Mouse (Mus musculus) small intestine, adult 2 months (tissue): Measurements from ENCODE around the gene Pld5.

Experiments used
- CTCF ChIP-seq: fragments of 200-500 bp; IDR thresholded peaks from 2 replicates; pipeline ENCODE4 v1.5.1; 2012; ENCODE audit warnings: low read depth, mild to moderate bottlenecking, control low read depth, inconsistent platforms, low read length, moderate library complexity, mixed read lengths; ENCODE audit not compliant: insufficient replicate concordance, insufficient read length; ENCODE audit errors: extremely low read depth
- POLR2A ChIP-seq: fragments of 200-500 bp; IDR thresholded peaks from 2 replicates; pipeline ENCODE4 v1.6.1; 2012; ENCODE audit warnings: low read depth, mild to moderate bottlenecking, control low read depth, inconsistent platforms, low read length, moderate library complexity

- TF ChIP-seq CTCF, result no peak
- no peak for TF ChIP-seq POLR2A
Measured at GRCm38 (mm10) chr1:176208014-176208413, 67.1 kb downstream of the Pld5 start.
